Mouse (Mus musculus) bone marrow, adult 2 months (tissue): Measurements from ENCODE around the gene Mllt10.

Source experiments
- CTCF ChIP-seq: fragments of 200-500 bp; IDR thresholded peaks from 2 replicates; pipeline ENCODE4 v1.5.1; 2011; ENCODE audit warnings: low read length, control low read depth; ENCODE audit not compliant: control insufficient read depth, insufficient read depth
- POLR2A ChIP-seq: fragments of 200-500 bp; IDR thresholded peaks from 2 replicates; pipeline ENCODE4 v1.6.1; 2011; ENCODE audit warnings: low read depth, mild to moderate bottlenecking, control low read depth, low read length, borderline replicate concordance; ENCODE audit not compliant: control insufficient read depth

- TF ChIP-seq POLR2A (no peak), CTCF (no peak)
These were observed 45.9 kb downstream of the Mllt10 start for GRCm38 (mm10) chr2:18100914-18101313.
